15 mouse cellular contexts compared by ENCODE assay signal in the genomic region with DNA sequence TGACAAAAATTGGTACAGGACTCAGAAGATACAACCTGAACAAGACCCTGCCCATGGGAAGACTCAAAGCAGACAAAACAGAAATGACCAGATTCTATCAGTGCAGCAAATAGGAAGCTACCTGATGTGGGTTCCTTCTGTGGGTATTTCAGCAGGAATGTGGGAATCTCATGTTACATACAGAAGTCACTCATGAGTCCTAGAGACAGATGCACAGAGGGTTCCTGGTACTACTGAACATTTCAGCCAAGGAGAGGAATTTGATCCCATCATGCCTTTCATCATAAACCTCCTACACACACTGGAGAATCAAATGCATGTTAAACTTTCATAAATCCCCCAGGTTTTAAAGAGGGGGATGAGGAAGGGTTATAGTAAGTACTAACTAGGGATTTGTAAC.
"Had no signal": no experiment of that assay in that cellular context is flagged by ENCODE, and none has a peak within 500 bp of the region (broad histone marks: within the 10 kb centered on the region; RNA-seq: fewer than 3 reads in every experiment).

No protein-coding gene starts in this region.

- H3K36me3 ChIP-seq: neural tube, embryonic 13.5 days; neural tube, embryonic 15.5 days; stomach, embryonic 15.5 days had no signal

- H3K4me1 ChIP-seq: neural tube, embryonic 13.5 days; neural tube, embryonic 15.5 days; stomach, embryonic 15.5 days had no signal

- H3K9ac ChIP-seq: neural tube, embryonic 13.5 days; neural tube, embryonic 15.5 days; stomach, embryonic 15.5 days had no signal

- H3K9me3 ChIP-seq: neural tube, embryonic 13.5 days; neural tube, embryonic 15.5 days; stomach, embryonic 15.5 days had no signal

- DNase-seq: right cerebral cortex, adult 18-20 months; right cerebral cortex, postnatal 14 days; right cerebral cortex, postnatal 25 days; right cerebral cortex, postnatal 4 days; spleen, adult 18-20 months; thymus, adult 18-20 months; thymus, adult 2 months; thymus, postnatal 14 days; thymus, postnatal 25 days; thymus, postnatal 36 days; thymus, postnatal 4 days had no signal

- H3K27ac ChIP-seq: neural tube, embryonic 13.5 days; neural tube, embryonic 15.5 days; stomach, embryonic 15.5 days; stomach, postnatal 0 days had no signal

- H3K4me3 ChIP-seq: neural tube, embryonic 13.5 days; neural tube, embryonic 15.5 days; stomach, embryonic 15.5 days had no signal

- H3K27me3 ChIP-seq: neural tube, embryonic 13.5 days; neural tube, embryonic 15.5 days; stomach, embryonic 15.5 days had no signal

- H3K4me2 ChIP-seq: neural tube, embryonic 13.5 days; neural tube, embryonic 15.5 days; stomach, embryonic 15.5 days had no signal
